Mouse (Mus musculus): ENCODE measurements at regions not wholly inside any gene's neighbourhood (a gene's known extent, or its start where the extent isn't known, plus 50 kb on each side); places are given as distances from the start of the nearest gene placed in this dataset.

- intact Hi-C loops (cut with DNase I): no loop called here
- DNase-seq: no peak
Measured at GRCm38 (mm10) chr5:21109030-21109429, 53.3 kb upstream of the Ptpn12 start.

- DNase-seq: no peak
- intact Hi-C loops (cut with DNase I): loop anchor here (5.0 kb wide), 1 partner anchor 36 kb away; no protein-coding TSS in a partner anchor
Measured at GRCm38 (mm10) chr5:21113377-21113776, 57.7 kb upstream of the Ptpn12 start.

- no peak for DNase-seq
- intact Hi-C loops (cut with DNase I): no loop called here
Measured at GRCm38 (mm10) chr5:21115552-21115951, 59.8 kb upstream of the Ptpn12 start.

- no peak for DNase-seq
- intact Hi-C loops (cut with DNase I): loop anchor here (5.0 kb wide), 1 partner anchor 61 kb away; no protein-coding TSS in a partner anchor
Measured at GRCm38 (mm10) chr5:21123081-21123480, 63.0 kb upstream of the Gsap start.

GRCm38 (mm10) chr5:21125085-21125484 lies 61.0 kb upstream of the Gsap start:
- intact Hi-C loops (cut with DNase I): no loop called here
- DNase-seq: peak in 1 of 2 experiments; percentile 16

- peak in 1 of 2 experiments; percentile 30 for DNase-seq
- intact Hi-C loops (cut with DNase I): no loop called here
Measured at GRCm38 (mm10) chr5:21131173-21131572, 54.9 kb upstream of the Gsap start.

DNA sequence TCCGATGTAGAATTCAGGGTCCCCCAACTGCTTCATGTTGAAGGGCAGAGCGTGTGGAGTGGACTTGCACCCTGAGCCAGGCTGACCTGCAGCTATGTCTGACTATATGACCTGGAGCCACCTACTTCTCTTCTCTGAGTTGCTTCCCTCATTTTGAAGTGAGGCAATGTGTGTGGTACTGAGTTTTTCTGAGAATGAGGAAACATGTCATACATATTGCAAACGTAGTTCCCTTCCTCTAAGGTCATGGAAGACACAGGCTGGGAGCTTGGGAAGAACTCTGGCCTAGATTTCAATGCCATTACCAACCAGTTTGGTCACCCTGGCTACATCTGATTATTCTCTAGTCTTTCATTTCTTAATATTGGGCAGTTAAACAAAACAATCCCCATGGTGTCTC lies 54.1 kb upstream of the Gsap start:
- no peak for DNase-seq
- intact Hi-C loops (cut with DNase I): no loop called here

DNA sequence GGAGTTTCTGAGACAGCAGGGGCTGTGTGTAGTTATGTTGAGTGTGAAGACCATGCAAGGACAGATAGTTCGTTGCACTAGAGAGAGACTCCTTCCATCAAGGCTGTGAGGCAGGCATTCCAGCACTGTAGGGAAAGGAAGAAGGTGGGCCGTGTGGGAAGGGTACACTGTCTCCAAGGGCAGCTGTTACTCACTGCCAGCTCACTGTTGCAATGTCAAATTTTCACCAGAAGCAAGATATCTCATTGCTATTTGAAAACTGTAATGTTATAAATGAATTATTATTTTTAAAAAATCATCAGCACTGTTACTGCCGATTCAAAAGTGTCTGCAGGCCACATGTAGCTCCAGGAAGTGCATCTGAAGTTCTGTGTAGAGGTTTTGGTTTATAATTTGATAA lies 50.6 kb upstream of the Gsap start:
- DNase-seq: no peak
- intact Hi-C loops (cut with DNase I): no loop called here

DNA sequence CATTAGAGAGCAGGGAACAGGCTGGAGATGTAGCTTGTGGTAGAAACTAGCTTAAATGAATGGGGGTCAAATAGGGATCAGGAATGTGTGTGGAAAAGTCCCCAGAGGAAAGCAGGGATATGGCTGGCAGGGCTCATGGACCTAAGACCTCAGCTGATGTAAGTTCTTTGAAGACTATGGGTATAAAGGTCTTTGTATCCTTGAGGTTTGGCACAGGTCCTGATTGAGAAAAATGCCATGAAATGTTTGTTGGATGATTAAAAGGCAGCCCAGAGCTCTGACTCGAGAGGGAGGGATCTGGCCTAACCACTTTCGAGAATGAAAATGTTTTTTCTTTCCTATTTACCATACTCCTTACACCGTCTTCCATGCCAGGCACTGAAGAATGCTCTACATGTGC lies 50.0 kb upstream of the Gsap start:
- intact Hi-C loops (cut with DNase I): no loop called here
- no peak for DNase-seq

Data from heart, postnatal 10 days (tissue).